Mouse (Mus musculus): ENCODE measurements around the gene Spata13.

Gene Spata13

DNA sequence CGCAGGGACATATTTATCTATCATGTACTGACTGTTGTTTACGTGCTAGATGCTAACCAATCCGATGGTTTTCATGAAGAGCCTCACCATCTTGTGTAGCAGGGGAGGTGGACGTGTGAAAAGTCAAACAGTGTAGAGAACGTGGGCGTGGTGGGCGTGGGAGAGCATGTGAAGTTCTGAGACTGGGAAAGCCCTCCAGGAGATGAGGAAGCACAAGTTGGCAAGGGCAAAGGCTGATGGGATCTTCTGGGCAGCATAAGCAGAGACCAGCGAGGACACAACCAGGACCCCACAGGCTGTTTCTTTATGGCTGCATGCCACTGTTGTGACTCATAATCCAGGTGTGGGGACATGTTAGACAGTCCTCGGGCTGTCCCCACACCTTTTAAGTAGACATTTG lies 5.4 kb downstream of the Spata13 start:
- no peak for DNase-seq (ENCODE audit: extremely low read depth, low read depth)

DNA sequence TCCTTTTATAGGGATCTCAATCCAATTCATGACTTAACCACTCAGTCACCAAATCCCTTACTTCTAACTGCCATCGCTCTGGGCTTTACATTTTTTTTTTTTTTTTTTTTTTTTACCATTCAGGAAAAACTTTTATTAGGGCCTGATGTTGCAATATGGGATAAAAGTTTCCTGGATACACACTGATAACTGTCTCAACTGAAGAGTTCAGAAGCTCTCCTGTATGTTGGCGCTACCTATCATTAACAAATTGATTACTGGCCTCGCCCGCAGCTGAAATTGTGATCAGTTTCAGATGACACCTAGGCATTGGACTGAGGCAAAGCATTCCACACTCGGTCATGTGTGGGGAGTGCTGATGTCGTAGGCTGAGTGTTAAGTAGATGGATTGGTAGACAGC lies 7.3 kb downstream of the Spata13 start:
- no peak for DNase-seq (ENCODE audit: extremely low read depth, low read depth)

GRCm38 (mm10) chr14:60642131-60642530 lies 8.3 kb downstream of the Spata13 start:
- no peak for DNase-seq (ENCODE audit: extremely low read depth, low read depth)

- DNase-seq (ENCODE audit: extremely low read depth, low read depth), result no peak
Observed at GRCm38 (mm10) chr14:60643098-60643870, 9.5 kb downstream of the Spata13 start.

DNA sequence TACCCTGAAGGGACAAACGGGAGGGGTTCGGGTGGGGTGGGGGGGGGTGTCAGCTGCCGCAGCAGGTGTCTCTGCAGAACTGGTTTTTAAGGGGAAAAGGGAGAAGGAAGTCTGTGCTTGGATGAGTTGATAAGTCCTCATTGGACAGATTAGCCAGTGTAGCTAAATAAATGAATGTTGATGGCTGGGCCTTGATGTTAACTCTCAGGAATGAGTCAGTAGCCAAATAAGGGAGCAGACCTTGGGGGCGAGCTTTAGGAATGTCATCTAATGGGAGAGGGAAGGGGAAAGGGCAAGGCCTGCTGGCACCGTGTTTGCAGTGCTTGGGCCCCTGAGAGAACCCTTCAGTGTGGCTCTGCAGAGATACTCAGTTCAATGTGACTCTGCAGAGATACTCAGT lies 12.6 kb downstream of the Spata13 start:
- DNase-seq (ENCODE audit: extremely low read depth, low read depth), result no peak

GRCm38 (mm10) chr14:60647885-60648284 lies 14.1 kb downstream of the Spata13 start:
- DNase-seq (ENCODE audit: extremely low read depth, low read depth), result no peak

DNA sequence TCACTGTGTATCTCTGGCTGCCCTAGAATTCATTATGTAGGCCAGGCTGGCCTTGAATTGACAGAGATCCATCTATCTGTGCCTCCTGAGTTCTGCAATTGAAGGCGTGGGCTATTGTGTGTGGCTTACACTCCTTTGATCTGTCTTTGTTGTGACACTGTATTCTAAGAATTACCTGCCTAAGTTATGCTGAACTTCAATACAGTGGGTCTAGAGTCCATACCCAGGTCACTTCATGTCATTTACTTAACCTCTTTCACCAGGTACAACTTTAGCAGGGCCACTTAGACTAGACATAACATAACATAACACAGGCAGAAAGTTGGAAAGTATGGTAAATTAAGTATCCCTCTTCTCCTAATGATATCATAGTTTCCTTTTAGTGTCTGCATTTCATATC lies 15.2 kb downstream of the Spata13 start:
- no peak for DNase-seq (ENCODE audit: extremely low read depth, low read depth)

- DNase-seq (ENCODE audit: extremely low read depth, low read depth), result no peak
Observed at GRCm38 (mm10) chr14:60653184-60653583, 19.4 kb downstream of the Spata13 start.

DNA sequence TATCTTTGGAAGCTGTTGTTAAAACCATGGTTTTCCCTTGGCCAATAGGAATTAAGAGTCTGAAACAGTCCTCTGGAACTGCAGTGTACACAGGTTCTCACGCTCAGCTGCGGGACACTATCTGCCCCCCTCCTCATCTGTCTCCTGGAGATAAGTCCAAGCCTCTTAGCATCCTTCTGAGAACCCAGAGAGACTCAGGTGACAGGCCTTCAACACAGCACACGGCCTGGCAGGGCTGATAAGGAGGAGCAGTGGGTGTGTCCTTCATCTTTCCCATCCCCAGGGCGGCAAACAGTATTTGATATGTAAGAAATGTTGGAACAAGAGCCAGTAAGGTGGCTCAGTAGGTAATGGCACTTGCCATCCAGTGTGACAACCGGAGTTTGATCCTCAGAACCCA lies 20.2 kb downstream of the Spata13 start:
- DNase-seq (ENCODE audit: extremely low read depth, low read depth), result peak; percentile 87

DNA sequence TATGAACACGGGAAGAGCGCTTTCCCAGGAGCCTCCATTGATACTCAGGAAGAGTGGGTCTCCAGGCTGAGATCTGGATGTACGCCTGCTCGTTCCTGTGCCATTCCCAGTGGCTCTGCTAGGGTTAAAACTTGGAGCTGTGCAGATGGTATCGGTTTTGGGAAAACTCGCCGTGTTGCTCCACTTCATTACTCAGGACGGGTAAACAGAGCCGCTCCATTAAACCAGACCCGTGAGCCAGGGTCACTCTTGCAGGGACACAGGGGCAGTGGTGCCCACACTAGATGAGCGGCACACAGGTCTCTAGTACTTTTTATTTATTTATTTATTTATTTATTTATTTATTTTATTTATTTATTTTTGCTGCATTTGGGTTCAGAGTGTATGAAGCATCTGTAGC lies 20.9 kb downstream of the Spata13 start:
- no peak for DNase-seq (ENCODE audit: extremely low read depth, low read depth)

- DNase-seq (ENCODE audit: extremely low read depth, low read depth), result no peak
Observed at GRCm38 (mm10) chr14:60655941-60656700, 22.3 kb downstream of the Spata13 start.

- no peak for DNase-seq (ENCODE audit: extremely low read depth, low read depth)
Observed at GRCm38 (mm10) chr14:60656701-60657085, 22.9 kb downstream of the Spata13 start.

DNA sequence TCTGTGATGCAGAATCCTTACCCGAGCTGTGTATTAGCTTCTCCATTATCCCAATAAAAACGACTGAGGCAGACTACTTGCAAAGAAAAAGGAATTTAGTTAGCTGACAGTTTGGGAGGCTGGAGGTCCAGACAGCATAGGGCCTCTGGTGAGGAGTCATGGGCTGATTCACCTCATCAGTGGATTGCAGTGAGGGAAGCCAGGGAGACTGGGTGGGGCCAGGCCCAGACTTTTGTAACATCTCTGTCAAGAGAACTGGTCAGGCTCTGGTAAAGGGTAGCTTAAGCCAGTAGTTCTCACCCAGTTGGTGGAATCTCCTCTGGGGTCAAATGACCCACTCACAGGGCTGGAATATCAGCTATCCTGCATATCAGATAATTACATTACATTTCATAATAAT lies 24.1 kb downstream of the Spata13 start:
- DNase-seq (ENCODE audit: extremely low read depth, low read depth), result no peak

GRCm38 (mm10) chr14:60659498-60659897 lies 25.7 kb downstream of the Spata13 start:
- DNase-seq (ENCODE audit: extremely low read depth, low read depth), result no peak

DNA sequence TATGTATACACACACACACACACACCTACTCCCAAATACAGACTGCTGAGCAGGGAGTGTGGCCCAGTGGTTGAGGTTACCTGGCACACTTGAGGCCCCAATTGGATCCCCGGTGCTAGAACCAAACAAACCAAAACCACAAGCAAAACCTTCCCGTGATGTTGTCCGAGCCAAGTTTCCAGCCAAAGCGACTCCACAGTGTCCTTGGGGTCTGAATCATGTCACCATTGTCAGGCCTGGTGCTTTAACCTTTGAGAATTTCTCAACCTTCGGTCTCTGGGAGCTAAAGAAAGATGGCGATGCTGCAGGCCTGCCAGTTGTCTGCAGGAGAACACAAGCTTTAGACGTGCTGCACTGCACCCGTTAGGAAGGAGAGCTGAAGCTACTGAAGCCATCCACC lies 26.8 kb downstream of the Spata13 start:
- DNase-seq (ENCODE audit: extremely low read depth, low read depth), result no peak

- DNase-seq (ENCODE audit: extremely low read depth, low read depth), result no peak
Observed at GRCm38 (mm10) chr14:60661281-60661680, 27.5 kb downstream of the Spata13 start.

DNA sequence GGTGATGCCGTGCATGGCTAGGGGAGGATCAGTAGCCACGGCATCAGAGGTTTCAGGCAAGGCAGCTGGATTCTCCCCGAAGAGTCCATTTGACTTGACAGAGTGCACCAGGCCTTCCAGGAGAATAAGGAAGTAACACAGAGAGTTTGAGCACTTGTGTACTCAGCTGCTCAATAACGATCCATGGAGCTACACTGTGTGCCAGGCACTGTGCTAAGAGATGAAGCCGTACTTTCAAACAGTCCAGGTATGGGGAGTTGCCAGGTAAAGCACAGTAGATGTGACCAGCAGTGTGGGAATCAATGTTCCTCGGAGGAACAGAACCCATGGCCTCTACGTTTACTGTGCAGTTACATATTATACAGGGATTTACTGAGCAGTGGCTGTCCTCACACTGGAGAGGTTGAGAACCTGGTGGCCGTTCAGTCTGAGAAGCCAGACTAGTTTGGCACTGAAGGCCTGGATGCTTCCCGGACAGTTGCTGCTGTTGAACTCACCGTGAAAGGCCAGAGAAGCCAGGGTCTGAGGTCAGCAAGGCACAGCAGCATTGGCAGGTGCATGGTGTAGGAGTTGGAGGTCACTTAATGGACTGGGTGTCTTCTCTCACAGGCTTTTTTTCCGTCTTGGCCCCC lies 29.6 kb downstream of the Spata13 start:
- no peak for DNase-seq (ENCODE audit: extremely low read depth, low read depth)

DNA sequence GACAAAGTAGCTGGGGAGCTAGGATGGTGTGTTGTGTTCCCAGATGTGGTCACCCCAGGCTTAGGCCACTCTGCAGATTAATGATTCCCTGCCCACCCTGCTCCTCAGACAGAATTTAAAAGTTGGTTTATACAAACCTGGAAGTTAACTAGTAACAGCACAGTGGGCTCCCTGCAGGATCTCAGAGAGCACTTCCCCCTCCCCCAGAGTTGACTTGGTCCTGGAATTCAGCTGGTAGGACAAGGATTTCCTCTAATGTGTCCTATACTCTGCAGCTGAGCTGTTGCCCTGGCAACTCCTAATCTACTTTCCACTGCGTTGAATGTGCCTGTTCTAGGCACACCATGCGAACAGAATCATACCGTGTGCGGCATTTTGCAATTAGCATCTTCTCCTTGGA lies 30.8 kb downstream of the Spata13 start:
- no peak for DNase-seq (ENCODE audit: extremely low read depth, low read depth)

DNA sequence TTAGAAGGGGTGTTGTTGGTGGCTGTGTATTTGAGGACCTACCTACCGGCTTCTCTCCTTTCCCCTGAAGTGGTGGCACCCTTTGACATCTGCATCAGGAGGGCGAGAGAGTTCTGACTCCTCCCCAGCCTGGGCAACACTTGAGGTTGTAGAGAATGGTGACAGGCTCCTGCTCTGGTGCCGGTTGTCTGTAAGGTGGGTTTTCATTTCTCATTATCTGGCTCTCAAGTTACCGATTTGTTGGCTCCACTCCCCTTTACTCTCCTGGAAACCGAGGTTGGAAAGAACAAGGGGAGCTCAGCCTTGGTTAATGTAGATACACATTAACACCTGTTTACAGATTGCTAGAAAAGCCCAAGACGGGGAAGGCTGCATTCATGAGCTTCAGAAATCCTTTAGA lies 31.5 kb downstream of the Spata13 start:
- no peak for DNase-seq (ENCODE audit: extremely low read depth, low read depth)

GRCm38 (mm10) chr14:60666252-60666651 lies 32.5 kb downstream of the Spata13 start:
- no peak for DNase-seq (ENCODE audit: extremely low read depth, low read depth)

DNA sequence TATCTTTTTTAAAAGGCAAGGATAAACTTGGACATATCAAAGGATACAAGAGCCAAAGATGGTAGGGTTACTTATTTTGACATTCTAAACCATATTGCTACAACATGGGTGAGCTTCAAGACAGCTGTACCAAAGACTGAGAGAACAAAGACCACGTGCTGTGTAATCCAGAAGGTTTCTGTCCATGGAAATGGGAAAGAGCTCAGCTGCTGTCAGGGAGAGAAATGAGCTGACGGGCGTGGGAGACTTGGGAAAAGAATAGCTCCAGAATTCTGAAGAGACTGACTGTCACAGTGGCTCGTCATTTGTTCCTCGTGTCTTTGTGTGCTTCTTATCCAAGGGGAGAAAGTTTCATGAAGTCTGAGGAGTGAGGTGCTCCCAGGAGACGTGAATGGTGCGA lies 36.4 kb downstream of the Spata13 start:
- DNase-seq (ENCODE audit: extremely low read depth, low read depth), result no peak

DNA sequence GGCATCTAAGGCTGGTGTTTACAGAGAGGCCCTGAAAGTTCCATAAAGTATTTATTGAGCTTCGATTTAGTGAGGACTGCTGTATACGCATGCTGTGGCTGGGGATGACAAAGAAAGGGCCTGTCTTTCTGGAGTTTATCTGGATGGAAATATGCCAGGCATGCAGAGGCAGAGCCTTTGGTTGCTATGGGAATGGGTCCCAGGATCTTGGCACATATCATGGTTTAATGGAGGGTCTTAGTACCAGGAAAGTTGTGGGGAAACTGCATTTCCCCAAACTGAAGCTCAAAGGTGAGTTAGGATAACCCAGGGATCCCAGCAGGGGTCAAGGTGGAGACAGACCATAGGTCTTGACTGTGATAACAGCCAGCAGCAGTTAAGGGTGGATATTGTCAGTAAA lies 37.7 kb downstream of the Spata13 start:
- no peak for DNase-seq (ENCODE audit: extremely low read depth, low read depth)
